Mouse (Mus musculus) ovary, postnatal 14 days (tissue): ENCODE results near the gene Mex3a.

ENCODE experiments used
- DNase-seq: peaks from one replicate; pipeline ENCODE4 v3.0.0; 2022; ENCODE audit warnings: low spot score

Gene Mex3a

DNA sequence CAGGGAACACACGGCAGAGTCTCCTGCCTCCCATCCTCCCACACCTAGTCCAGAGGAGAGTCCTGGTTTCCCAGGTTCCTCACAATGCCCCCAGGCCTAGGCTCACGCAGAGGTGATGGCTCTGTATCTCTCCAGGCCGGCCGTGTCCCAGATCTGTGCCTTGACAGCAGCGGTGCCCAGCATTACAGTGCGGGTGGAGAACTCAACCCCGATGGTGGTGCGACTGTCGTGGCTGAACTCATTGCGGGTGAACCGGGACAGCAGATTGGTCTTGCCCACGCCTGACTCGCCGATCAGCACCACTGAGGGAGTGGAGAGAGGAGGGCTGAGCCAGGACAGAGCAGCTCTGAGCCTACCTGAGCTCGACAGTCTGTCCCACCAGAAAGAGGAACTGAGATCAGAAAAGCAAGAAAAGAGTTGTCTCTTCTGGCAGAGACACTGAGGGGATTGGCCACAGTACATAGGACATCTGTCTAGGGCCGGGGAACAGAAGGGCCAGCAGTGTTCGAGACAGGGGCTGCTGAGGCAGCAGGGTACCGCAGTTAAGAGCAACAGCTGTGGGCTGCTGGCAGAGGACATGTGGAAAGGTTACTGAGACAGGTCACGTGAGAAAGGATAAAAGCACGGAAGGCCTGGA, 12.9 kb downstream of the Mex3a start:
- no peak for DNase-seq

DNA sequence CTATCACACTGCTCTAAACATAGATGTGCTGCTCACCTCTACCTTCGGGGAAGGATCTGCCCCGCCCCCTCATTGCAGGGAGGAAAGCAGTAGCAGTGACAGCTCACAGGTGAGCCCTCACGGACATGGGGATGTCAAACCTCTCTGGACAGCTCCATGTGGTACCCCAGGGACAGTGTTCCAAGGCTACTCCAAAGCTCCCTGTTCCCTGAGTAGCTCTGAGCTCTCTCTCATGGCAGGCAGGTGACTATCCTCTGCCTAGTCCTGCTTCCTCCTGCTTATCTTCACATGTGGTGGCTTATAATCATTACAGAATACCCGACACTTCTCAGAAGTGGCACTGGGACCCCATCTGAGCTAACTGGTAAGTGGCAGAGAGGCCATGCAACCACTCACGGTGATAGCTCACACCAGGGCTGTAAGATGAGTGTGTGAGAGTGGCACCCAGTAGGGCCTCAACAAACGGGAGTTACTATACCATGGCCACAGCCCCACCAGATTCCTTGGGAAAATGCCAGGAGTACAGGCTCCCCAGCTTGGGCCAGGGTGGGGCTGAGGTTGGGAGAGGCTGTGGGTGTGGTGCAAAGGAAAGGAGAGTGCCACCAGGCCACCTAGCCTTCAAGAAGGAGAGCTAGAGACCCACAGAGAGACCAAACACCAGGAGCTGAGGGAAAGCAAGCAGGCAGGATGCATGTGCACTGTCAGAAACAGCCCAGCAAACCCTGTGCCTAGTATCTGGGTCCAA, 14.7 kb downstream of the Mex3a start:
- DNase-seq = no peak

DNA sequence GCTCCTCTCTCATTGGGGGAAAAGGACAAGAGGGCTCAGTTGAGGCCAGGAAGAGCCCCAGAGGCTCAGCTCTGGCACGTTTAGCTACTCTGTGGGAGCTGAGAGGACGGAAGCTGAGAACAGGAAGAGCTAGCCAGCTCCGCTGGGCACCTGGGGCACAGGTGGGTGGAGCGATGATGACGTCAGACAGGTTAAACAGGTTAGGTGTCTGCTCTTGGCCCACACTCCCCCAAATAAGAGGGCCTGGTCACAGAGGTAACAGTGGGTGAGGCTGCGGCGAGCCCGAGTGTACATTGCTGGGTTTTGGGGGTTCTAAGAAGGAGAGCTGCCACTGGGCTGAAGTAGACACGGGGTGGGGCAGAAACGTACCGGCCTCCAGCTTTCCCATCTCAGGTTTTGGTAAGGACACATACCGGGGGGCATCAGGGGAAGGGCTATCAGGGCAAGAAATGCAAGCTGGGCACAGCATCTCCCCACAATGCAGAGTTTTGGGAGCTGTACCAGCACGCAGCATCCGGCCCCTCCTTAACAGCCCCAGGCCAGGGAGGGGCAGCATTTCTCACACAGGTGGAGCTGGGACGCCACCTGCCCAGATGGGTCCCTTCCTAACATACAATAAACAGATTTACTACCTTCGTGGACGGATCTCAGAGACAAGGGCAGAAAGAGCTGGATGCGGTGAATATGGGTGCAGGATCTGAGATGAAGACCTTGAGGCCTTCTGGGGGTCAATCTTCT, 16.2 kb downstream of the Mex3a start, which contains the start of gene Rab25:
TSS of gene Rab25 (minus strand) at position 121 of the 738 bp plus-strand sequence.
- no peak for DNase-seq

DNA sequence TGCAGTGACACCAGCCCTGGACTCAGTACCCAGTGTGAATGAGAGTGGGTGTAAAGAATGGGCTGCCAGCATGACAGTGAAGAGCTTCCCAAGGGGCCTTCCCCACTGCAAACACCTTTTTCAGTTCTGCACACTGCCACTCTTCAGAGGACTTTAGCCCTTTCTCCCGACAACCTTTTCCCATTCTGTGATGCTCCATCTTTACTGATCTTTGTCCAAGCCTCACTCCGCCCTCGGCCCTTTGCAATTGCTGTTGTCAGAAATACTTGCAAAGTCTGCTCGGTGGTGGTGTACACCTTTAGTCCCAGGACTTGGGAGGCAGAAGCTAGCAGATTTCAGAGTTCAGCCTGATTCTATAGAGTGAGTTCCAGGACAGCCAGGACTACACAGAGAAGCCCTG, 19.4 kb downstream of the Mex3a start:
- no peak for DNase-seq

DNA sequence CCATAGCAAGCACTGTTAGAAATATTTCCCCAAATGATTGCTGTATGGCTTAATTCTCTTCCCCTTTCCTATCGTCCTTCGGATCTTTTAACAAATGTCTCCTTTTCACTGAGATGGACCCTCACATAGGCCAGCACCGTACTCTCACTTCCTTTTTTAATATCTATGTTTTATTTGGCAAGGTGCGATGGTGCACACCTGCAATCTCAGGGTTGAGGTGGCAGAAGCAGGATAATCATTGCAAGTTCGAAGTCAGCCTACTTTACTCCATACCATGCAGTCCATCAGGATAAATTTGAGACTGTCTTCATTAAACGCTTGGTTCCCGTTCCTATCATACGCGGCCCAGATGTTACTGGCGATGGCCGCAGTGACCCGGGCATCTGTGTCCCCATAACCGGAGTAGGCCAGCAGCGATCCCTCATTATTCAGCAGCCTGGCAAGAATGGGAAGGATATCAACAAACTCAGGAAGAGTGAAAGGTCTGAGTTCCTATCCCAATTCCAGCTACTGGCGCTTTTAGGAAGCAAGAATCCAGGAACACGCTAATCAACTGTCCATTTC, 20.0 kb downstream of the Mex3a start:
- DNase-seq = no peak

DNA sequence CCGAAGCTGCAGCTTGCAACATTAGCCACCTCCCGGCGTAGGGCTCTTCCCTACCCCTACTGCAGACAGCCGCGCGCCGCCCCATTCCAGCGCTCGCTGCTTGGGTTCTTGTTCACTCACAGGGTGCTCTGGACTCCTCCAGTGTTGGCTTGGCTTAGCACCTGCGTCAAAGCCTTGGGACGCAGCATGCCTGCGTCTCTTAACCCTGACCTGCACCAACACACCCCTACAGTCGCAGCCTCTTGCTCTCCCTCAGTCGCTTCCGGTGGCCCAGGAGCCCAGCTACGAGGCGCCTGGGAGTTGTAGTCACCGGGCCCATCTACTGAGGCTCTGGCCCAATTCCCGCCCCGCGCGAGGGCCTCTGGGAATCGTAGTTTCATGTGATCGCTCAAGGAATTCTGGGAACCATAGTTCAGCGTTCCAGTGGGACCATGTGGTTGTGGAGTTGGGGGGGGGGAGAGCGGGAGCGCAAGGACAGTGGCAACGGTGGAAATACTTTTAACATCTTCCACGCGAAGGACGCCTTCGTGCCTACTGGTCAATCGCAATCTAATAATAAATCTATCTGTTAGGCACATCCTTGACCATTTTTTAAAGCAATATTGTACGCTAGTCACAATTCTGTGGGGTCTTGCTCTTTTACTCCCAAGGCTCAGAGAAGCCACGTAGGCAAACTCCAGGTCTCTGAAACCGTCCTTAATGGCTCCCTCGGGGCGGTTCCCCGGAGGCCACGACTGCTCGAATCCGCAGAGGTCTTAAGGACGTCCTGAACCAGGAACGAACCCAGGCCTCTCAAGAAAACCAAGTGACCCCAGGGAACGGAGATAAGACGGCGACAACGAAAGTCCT, 20.7 kb downstream of the Mex3a start, which contains the start of gene Lamtor2:
TSS of gene Lamtor2 (minus strand) at position 399 of the 849 bp plus-strand sequence.
- DNase-seq = peak; percentile 94

DNA sequence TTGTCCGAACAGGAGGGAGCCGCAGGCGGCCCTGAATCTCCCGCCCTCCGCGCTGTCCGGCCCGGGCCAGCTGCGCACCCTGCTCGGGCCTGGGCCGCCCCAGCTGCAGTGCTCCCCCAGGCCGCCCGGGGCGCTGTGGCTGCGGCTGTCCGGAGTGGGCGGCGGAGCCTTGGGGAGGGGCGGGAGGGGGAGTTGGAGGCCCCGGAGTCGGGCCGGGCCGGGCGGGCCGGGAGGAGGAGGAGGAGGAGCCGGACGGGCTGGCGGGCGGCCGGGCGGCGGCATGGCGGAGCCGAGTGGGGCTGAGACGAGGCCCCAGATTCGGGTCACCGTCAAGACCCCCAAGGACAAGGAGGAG, 21.3 kb downstream of the Mex3a start, which contains the start of gene Ubqln4:
TSS of gene Ubqln4 (plus strand) at position 234 of the 355 bp plus-strand sequence.
- DNase-seq = peak; percentile 96

DNA sequence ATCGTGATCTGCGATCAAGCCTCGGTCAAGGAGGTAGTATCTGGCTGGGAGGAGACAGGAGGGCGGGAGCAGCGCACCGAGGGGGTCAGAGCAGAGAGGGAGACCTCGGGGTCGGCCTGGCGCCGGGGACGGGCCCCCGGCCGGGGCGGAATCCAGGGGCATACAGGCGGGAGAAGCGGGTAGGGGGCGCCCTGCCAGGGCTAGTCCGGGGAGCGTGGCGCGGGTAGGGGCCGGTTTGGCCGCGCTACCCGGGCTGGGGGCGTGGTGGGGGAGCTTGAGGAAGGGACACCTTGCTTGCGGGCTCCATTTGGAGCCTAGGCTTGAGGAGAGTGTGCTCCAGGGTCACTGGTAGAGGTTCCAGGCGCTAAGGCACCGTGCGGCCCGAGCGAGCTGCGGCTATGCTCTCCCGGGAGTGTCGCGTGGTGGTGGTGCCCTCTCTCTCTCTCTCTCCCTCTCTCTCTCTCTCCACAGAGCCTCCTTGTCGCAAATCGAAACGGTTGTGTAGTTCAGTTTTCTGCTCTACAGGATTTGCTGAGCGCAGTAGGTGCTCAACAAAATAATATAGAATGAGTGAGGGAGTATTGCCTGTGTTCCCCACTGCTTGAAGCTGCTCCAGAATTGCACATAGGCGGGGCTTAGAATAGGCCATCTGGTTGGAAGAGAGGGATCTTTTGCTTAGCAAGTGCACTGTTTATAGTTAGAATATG, 21.8 kb downstream of the Mex3a start:
- DNase-seq = no peak

DNA sequence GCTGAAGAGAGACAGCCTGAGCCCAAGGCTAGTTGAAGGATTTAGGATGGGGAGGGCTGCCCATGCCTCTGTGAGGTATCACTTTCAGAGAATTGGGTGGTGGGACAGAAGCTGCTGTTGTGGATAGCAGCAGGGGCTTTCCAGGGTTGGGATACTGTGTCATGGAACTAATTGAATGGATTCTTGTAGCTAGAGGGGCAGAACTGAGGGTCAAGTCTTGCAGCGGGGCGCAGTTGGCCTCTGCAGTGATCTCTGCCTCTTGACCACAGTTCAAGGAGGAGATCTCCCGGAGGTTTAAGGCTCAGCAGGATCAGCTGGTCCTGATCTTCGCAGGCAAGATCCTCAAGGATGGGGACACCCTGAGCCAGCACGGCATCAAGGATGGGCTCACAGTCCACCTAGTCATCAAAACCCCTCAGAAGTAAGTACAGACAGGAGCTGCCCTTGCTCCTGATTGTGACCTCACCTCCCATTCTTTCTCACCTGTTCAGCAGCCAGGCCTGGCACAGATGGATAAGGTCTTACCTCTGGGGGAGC, 22.9 kb downstream of the Mex3a start:
- DNase-seq = no peak

DNA sequence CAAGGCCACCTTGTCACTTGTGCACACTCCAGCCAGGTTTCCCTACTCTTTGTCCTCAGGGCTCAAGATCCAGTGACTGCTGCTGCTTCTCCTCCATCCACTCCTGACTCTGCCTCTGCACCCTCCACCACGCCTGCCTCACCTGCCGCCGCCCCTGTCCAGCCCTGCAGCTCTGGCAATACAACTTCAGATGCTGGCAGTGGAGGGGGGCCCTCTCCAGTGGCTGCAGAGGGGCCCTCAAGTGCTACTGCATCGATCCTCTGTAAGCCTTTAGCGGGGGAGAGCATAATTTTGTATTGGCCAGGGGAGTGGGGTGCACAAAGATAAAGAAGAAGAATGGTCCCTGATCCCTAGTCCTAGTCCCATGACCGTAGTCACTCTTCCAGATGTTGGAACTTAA, 23.5 kb downstream of the Mex3a start:
- DNase-seq = no peak

DNA sequence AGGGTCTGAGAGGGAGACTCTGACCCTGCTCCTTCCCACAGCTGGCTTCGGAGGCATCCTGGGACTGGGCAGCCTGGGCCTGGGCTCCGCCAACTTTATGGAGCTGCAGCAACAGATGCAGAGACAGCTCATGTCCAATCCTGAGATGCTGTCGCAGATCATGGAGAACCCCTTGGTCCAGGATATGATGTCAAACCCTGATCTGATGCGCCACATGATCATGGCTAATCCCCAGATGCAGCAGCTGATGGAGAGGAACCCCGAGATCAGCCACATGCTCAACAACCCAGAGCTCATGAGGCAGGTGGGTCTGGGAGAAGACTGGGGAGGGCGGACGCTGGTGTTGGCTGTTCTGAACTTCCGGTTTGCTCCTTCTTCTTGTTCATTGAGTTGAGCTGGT, 24.4 kb downstream of the Mex3a start:
- DNase-seq = no peak

DNA sequence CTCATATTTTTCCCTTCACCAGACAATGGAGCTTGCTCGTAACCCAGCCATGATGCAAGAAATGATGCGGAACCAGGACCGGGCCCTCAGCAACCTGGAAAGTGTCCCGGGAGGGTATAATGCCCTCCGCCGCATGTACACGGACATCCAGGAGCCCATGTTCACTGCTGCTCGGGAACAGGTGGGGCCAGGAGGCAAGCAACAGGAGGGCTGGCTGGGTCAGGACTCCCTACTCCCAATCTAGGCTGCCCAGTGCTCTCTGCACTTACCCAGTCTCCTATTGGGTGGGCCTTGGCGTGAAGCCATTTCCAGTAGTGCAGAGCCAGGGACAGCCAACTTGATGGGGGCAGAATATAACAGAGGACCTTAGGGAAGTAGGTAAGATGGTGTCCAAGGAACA, 27.4 kb downstream of the Mex3a start:
- DNase-seq = no peak

DNA sequence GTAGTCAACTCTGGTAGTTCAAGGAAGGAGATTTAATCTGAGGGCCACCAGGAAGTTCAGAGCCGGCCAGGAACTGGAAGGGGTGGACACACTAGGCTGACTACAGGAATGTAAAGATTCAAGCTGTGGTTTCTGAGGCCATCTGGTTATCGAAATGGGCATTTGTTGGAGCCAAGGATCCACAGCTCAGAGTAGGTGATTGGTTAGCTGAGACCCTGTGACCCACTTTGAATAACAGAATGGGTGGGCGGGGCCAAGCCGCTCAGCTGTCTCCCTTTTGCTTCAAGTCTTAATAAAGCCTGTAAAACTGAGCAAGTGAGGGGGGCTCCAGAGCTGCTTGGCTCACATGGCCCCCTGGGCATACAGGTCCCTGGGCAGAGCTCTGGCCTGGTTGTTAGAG, 29.8 kb downstream of the Mex3a start:
- no peak for DNase-seq

DNA sequence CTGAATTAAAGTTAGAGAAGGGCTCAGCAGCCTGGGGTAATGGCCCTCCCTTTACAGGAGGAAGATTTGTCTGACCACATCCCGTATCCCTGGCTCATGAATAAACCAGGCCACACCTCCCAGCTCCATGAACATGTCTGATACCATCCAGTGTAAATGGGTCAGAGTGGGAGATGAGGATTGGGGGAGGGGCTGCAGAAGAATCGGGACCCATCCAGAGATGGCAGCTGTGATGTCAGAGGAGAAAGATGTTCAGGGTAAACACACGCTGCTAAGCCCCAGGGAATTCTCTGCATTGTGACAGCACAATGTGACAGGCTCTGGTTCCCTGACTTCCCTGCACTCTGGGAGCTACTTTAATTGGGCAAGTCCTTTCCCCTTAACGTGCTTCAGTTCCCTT, 31.2 kb downstream of the Mex3a start:
- DNase-seq = no peak

DNA sequence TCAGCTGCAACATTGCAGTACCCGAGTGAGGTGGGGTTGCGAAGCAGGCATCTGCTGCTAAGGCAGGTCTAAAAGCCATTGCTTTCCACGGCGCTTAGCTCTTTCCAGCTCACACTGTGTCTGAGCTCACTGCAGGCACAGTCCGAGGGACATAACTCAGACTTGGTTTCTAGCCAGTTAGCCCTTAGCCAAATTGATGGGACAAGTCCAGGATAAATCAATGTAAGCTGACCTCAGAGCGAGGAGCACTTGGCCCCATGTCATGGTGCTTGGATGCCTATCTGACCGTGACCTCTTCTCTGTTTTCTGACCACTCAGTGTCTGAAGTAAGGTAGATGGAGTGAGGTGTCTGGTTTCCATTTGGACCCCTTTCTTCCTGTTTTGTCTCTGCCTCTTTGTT, 31.8 kb downstream of the Mex3a start:
- DNase-seq = no peak

DNA sequence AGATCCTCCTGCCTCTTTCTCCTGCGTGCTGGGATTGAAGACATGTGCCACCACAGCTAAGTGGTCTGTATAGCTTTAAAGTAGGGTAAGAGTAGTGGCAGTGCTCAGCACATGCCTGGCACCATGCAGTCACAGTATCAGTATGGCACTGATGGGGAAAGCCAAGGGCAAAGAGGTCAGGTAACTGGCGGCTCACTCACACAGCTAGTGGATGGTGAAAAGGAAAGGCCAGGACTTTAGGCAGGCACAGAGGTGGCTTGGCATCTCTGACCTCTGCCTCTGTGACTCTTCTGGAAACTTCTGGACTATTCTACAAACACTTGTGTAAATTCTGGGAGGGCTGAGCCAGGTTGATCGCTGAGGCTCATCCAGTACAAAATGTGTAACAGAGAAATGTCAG, 33.9 kb downstream of the Mex3a start:
- no peak for DNase-seq

DNA sequence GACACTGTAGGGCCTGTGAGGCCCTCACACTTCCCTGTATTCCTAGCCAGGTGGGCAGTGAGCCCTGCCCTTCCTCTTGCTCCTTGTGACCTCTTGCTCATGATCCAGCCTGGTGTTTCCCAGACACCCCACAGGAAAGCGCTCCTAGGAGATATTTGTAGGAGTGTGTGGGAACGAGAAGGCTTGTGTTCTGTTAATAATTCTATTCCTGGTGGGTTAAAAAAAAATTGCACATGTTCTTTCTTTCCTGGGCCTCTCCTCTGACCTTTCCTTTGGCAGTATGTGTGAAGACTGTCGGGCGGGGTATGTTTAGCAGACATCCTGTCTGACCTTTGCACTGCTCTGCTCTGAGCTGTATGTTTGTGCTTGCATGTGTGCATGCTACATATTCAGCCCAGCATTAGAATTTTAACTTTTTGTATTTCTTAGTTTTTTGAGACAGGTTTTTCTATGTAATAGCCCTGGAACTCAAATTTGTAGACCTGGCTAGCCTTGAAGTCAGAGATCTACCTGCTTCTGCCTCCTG, 34.4 kb downstream of the Mex3a start:
- no peak for DNase-seq

DNA sequence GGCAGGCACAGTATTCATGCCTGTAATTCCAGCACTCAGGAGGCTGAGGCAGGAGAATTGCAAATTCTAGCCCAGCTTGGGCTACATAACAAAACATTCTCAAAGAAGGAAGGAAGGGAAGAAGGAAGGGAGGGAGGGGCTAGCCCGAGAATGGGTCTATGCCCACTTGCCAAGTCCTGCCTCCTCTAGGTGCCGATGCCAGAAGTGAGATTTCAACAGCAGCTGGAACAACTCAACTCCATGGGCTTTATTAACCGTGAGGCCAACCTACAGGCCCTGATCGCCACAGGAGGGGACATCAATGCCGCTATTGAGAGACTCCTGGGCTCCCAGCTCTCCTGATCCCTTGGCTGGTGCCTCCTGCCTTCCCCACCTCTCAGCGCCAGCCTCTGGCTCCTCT, 35.7 kb downstream of the Mex3a start:
- no peak for DNase-seq

DNA sequence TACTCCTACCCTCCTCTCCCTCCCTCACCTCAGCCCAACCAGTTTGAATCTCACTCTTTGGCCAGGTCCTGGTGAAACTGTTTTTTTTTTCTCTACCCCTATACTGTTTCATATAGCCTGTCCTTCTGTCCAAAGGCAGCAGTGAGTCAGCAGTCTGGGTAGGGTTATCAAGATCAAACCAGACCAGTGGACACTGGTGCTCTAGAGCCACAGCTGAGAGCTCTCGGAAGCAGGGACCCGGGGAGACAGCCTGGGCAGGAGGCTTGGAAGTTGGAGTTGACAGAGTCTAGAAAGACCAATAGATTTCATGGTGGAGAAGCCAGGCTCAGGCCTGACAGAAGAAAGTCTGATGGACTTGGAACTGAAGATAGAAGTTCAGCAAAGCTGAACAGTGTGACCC, 36.4 kb downstream of the Mex3a start:
- no peak for DNase-seq

DNA sequence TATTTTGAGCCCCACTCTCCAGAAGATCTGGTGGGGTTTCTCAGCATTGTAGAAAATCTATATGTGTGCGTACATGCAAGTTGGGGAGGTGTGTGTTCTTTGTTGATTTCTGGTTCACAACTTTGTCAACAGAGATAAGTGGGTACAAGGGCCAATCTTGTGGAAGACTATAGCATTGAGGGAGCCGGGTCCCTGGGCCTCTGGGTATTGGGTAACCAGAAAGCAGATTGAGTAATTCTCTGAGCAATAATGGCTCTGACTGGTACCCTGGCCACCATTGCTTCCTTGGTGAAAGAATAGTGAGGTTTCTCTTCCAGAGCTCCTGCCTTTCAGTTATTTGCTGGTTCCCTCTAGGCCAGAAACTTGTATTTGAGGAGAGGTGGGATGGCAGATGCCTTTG, 36.9 kb downstream of the Mex3a start:
- no peak for DNase-seq

DNA sequence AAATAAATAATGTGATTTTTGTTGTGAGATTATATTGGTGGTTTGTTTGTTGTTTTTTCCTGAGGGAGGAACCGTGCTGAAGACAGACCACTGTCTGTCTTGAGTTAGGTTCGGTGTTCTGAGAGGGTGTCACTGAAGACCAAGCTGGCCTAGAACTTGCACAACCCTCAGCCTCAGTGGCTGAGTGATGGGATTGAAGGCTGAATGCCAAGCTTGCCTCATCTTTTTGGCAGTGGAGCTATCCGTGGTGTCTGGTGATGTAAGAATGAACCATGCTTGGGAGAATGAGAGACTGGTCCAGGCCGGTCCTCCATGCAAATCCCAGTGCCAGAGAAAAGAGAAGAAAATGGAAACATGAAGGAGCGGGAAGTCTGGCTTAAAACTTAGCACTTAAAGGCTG, 37.5 kb downstream of the Mex3a start:
- DNase-seq = no peak
